Mouse (Mus musculus) liver, postnatal 0 days (tissue): ENCODE results near the gene Tlcd2.

Source experiments
- CTCF ChIP-seq: sonication (generic); IDR thresholded peaks from 2 replicates; pipeline ENCODE4 v1.5.1; 2016; ENCODE audit warnings: antibody characterized with exemption, low read depth
- EP300 ChIP-seq: IDR thresholded peaks from 2 replicates; pipeline ENCODE4 v1.6.1; 2016; ENCODE audit warnings: antibody characterized with exemption, low read depth, mild to moderate bottlenecking

DNA sequence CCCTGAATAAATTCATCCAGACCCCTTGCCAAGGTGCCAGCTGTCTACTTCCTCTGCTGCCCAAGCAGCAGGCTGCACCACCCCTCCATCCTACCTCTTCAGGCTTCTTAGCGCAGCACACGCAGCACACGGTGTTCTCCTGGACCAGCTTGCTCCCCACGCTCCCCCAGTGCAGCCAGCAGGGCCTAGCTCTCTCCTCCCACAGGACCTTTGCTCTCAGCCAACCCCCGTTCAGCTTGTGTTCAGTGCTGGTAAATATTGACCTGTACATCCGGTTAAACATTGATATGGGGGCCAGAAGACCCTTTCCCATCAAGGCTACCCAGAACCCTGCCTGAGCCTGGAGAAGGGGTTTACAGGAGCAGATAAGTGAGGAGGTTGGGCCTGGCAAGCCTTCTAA is 22.2 kb upstream of the Tlcd2 start, which contains the start of gene Serpinf2:
- TF ChIP-seq CTCF (no peak), EP300 (no peak)
